Mouse (Mus musculus): ENCODE measurements at regions not wholly inside any gene's neighbourhood (a gene's known extent, or its start where the extent isn't known, plus 50 kb on each side); places are given as distances from the start of the nearest gene placed in this dataset.

DNA sequence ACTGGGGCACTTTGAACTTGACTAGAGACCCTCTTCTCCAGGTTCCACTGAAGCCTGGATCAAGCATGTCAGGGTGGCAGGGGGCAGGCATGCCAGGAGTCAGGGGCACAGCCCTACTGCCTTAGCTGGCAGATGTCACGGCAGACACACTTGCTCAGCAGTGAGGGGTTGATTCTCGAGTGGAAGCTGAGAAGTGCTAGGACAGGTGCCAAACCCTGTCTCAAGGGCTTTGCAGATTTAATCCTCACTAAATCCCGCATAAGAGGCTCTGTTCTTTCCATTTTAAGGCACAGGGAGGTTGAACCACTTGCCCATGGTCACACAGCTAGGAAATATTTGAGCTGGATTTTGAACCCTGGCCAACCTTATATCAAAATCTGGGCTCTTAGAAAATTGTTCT is 223.5 kb upstream of the Mvb12b start:
- ATAC-seq (replicated peaks; ENCODE audit: low FRiP score, poor library complexity, severe bottlenecking), result no peak

DNA sequence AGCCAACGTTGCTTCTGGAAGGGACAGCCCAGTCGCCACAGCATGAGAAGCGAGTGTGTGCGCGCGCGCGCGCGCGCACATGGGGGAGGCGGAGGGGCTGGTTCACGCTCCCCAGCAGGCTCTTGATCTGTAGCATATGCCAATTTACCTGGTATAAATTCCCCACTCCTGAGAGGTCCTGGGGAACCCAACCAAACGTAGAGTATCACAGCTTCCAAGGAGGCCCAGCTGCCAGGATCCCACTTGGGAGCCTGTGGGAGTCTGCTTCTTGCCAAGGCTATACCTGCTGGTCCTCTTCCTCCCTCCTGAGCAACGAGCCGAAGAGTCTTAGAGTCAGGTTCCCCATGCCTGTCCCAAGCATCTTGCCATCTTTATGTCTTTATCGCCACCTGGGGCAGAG is 222.8 kb upstream of the Mvb12b start:
- ATAC-seq (replicated peaks; ENCODE audit: low FRiP score, poor library complexity, severe bottlenecking), result no peak

DNA sequence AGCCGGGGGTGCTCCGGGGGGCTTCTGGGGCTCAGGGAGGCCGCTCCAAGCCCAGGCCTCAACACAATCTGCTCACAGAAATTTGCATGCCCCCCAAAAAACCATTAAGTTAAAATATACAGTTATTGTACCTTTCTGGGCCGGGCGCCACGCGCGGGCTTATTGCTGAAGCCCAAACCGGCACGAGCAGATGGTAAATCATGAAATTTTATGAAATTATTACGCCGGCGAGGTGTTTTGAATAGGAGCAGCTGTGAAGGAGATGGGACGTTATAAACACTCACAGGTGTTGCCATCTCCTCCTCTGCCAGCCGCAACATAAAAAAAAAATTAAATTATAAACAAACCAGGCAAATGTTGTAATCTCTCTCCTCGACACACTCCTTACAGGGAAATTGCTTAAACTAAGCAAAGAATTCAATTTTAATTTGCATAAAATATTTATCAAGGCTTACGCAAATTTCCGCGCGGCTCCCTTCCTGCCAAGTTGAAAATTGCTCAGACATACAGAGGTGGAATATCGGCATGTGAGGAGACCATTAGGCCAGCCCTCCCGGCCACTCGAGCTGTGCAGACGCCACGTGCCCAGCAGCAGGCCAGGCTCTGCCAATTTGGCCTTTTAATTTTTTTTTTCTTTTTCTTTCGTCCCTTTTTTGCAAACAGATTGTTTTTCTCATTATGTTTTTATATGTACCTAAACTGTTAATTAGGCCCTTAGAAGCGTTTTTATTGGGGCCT is 220.0 kb upstream of the Mvb12b start:
- ATAC-seq (replicated peaks; ENCODE audit: low FRiP score, poor library complexity, severe bottlenecking), result no peak

DNA sequence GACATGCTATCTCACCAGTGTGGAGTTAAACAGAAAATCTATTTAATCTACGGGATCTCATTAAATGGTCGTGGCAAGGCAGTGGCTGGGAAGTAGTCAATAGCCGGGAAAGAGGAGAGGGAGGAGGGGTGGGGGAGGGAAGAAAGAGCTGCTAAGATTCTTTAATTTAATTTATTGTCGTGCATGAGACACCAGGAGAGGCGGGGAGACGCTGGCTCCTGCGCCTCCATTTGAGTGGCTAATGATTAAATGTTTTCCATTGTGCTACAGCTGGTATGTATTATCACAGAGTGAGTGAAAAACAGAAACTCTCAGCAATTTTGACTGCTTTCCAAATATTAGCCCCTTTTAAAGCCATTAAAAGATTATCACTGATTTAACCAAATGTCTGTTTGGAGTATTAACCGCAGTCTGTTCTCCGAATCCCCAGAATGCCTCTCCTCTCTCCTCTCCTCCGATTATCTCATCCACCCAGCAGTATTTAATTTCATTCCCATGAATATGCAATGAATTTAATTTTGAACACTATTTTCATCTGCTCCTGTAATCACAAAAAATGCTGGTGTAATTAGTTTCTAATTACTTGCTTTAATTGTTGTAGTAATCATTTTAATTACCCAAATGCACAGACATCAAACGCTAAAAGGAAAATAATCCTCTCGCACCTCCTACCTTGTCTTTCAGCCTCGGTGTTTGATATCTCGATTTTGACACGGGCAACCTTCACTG is 219.3 kb upstream of the Mvb12b start:
- ATAC-seq (replicated peaks; ENCODE audit: low FRiP score, poor library complexity, severe bottlenecking), result no peak

DNA sequence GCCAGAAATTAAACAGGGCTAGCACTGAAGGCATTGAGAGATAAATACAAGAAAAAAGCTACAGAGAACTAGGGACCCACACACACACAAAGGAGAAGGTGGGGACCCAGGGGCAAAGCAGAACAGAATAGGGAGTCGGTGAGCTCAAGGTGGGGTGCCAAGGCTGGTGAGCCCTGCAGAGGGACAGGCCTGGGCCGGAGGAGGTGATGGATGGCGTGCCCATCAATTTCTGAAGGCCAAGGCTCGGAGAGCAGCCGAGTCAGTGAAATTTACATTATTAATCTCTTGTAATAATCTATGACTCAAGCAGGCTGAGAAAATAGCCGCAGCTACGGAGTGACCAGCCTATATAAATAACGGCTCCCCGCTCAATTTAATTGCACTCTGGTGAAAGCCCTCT is 218.5 kb upstream of the Mvb12b start:
- no peak for ATAC-seq (replicated peaks; ENCODE audit: low FRiP score, poor library complexity, severe bottlenecking)

DNA sequence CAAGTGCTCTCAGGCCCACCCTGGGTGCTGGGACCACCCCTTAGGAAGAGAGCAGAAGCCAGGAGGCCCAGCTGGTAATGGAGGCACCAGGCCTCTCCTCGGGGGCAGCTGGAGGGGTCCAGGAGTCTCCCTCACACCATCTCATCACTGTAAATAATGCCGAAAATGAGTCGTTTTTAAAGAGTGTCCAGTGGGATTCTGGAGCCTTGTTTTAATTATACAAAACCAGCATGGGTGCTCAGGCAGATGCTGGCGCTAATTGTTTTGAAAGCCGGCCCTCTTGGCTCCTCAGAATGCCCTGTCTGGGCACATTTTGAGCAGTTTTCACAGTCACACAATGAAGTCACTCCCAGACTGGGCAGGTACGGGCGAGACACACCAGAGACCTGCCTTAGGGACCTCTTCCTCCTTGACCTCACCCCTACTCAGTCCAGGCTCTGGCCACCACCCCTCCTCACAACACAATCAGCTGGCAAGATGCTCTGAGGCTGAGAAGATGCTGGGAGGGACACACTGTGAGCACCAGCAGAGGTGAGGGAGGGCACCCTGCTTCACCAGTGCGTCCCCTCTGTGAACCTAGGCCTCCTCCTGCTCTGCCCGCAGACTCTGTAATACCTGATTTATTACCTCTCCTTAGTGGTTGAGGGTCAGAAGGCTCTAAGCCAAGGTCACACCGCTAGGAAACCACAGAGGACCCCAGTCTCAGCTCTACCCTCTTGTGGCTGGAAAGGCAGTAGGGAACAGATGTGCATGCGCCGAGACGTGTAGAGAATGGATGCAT is 217.7 kb upstream of the Mvb12b start:
- ATAC-seq (replicated peaks; ENCODE audit: low FRiP score, poor library complexity, severe bottlenecking), result no peak

DNA sequence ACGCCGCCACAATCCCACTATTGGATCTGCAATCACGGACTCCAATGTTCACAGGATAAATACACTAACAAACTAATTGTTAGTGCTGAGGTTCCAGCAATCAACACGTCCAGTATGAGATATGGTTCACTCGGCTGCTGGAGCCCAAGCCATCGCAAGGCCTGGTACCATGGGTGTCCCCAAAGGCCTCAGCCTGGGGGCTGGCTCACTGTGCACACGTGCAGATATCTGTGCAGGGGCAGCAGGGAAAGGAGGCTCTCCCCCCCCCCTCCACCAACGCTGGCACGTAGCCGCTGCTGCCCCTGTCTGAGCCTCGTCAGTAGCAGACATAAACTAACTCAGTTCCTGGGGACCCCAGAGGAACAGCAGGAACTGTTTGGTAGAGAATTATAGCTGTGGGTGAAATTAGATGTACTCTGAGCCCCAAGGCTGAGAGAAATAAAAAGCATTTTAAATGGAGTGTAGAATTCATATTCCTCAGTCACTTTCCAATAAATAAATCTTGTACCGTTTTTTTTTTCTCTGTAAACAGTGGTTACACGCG is 210.3 kb upstream of the Mvb12b start:
- no peak for ATAC-seq (replicated peaks; ENCODE audit: low FRiP score, poor library complexity, severe bottlenecking)

DNA sequence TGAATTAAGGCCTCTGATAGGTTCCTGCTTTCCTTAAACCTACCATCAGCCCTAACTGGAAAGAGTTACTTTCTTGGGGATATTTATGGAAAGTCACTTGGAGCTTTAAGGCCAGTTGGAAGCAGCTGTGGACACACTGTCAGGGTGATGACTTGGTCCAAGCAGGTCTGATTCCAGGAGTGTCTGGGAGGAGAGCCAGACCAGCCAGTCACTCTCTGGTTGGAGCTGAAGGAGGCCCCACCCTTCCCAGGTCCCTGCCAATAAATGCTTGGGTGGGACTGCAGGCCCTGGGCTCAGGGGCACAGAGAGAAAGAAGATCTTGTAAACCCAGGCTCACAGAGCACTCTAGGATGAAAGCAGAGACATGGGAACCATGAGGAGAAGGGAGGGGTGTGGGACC is 208.8 kb upstream of the Mvb12b start:
- ATAC-seq (replicated peaks; ENCODE audit: low FRiP score, poor library complexity, severe bottlenecking), result no peak

DNA sequence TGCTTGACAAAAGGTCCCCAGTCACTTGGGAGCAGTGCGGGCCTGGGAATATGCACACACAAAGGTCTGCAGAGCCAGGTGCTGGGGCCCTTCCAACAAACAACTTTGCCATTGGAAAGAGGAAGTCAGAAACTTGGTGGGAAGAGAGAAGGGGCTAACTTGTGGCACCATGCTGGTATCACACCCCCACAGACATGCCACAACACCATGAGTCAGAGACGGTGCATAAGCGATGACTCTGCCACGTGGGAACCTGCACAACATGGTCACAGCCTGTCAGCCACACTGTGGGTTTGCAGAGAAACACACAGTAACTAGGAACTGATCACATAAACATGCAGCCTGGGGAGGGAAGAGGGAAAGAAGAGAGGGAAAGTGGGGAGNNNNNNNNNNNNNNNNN is 201.1 kb upstream of the Mvb12b start:
- no peak for ATAC-seq (replicated peaks; ENCODE audit: low FRiP score, poor library complexity, severe bottlenecking)

DNA sequence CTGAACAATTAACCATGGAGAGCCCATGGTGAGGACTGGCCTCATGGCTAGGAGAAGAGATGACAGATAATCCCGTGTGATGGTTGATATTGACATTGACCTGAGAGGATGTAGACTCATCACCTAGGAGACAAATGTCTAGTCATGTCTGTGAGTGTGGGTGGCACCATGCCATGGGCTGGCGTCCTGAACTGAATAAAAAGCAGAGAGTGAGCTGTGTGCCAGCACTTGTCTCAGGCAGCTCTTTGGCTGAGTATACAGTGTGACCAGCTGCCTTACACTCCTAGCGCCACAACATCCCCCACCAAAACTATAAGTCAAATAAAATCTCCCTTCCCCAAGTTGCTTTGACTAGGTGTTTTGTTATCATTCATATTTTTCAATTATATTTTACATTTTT is 198.4 kb upstream of the Mvb12b start:
- no peak for ATAC-seq (replicated peaks; ENCODE audit: low FRiP score, poor library complexity, severe bottlenecking)

DNA sequence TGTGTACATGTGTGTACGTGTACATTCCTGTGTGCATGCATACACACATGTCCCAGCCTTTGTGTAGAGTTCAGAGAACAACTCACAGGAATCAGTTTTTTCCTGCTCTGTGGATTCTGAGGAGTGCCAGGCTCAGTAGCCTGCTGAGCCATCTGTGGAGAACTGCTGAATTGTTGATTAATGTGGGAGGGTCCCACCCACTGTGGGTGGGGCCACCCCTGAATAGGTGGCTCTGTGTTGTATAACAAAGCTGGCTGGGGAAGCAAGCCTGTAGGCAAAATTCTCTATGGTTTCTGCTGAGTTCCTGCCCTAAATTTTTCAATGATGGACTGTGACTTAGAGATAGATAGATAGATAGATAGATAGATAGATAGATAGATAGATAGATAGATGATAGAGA is 196.8 kb upstream of the Mvb12b start:
- ATAC-seq (replicated peaks; ENCODE audit: low FRiP score, poor library complexity, severe bottlenecking), result no peak

DNA sequence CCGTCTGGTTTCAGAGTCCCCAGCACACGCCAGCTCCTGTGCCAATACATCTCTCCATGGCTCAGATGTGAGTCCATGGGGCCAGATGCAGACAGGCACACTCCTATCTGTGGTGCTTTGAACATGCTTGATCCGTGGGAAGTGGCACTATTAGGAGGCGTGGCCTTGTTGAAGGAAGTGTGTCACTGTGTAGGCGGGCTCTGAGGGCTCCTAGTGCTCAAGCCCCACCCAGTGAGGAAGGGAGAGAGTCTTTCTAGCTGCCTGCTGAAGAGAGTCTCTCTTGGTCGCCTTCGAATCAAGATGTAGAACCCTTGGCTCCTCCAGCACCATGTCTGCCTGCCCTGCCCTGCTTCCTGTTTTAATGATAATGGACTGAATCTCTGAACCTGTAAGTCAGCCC is 194.7 kb upstream of the Mvb12b start:
- ATAC-seq (replicated peaks; ENCODE audit: low FRiP score, poor library complexity, severe bottlenecking), result no peak

DNA sequence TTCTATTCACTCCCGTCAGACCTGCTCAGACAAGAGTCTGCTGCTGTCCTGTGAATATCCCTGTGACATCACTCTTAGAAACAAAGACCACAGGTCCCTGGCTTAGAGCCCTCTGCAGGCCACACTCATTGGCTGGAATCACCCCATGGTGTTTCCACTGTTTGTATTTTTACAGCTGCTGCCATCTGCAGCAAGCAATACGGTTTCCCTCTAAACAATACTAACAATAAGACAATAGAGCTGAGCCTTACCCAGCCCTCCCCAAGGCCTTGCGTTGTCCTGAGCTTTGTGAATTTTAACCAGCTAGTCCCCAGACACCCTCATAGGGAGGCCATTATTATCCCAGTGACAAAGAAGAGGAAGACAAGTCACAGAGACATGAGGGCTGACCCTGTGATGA is 192.4 kb upstream of the Mvb12b start:
- no peak for ATAC-seq (replicated peaks; ENCODE audit: low FRiP score, poor library complexity, severe bottlenecking)

DNA sequence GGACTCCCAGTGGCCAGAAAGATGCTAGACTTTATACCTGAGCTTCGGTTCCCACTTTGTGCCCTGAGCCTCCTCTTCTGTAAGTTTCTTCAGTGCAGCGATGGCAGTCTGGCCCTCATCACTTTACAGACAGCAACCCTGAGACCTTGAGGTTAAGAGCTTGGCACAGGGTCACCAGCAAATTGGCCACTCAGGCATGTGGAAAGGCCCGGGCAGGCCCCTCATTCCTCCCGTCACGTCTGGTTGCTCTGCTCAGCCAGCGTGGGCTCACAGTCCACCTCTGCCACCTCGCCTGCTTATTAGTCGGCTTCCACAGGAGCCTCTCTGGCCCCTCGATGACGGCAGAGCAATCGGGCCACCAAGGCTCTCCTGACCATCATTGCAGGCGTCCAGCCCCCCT is 191.5 kb upstream of the Mvb12b start:
- ATAC-seq (replicated peaks; ENCODE audit: low FRiP score, poor library complexity, severe bottlenecking), result no peak

DNA sequence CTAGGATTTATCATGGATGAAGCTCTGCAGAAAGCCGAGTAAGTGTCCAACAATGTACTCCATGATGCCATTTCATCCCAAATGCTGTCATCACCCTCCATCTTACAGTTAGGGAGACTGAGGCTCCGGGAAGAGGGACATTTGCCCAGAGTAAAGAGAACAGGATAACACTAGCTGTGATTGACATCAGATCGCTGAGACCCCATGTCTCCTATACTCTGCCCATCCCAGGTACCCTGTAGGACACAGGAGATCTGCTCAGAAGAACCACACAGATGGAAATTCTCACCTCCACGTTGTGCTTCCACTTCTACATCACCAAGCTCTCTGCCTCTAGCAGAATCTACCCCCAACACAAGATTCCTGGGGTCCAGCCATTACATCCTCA is 191.1 kb upstream of the Mvb12b start:
- no peak for ATAC-seq (replicated peaks; ENCODE audit: low FRiP score, poor library complexity, severe bottlenecking)

DNA sequence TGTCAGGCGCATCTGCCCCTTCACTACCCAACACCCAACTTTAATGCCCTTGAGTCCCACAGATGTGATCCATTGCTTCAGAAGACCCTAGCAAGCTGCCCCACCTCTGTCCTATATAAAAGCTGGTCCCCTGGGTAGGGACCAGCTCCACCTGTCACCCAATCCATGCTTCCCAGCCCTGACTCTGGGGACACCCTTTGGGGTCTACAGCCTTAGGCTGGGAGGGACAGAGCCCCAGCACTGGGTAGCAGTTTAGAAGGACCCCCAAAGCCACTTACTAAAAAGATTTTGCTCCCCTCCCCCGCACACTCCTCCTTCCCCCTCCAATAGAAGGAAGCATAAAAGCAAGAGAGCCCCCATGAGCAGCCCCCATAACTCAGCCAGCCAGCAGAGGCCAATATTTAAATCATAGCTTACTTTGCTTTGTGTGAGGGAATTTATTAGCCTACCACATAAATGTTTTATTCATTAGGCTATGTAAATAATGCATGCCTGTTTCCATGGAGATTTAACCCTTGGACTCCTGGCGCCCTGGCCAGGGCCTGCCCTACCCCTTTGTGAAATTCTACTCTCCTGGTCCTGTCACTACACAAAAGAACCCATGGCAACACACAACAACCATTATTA is 190.6 kb upstream of the Mvb12b start:
- no peak for ATAC-seq (replicated peaks; ENCODE audit: low FRiP score, poor library complexity, severe bottlenecking)

DNA sequence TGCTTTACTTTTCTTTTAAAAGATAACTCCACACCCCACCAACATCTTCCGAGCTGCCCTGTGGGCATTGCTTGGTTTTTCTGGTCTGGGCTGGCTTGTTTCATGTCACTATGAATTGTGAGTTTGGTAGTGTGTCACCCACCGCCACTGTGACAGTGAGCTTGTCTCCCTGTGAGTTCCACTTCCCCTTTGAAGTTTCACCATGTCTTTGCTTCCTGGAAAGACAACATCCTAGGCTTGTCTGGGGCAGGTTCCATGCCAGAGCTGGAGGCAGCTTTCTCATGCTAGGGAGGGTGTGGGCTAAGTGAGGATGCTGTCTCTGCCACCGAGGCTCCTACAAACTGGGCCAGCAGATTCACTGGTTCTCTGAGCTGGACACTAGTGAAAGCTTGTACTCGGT is 188.6 kb upstream of the Mvb12b start:
- ATAC-seq (replicated peaks; ENCODE audit: low FRiP score, poor library complexity, severe bottlenecking), result no peak

DNA sequence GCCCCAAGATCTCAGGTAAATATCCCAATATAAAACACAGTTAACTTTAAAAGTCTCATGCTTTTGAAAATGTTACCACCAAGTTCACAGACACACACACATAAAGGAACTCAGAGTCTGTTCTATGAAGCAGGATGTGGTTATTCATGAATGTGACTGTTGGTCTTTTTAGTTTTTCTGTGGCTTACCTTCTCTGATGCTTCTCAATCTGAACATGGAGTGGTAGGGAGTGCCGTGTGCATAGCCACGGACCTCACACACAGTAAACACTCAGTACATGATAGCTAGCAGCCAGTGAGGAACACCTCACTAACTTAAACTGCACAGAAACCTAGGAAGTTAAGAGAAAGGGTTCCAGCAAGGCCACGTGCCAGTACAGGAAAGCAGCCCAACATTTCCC is 186.3 kb upstream of the Mvb12b start:
- no peak for ATAC-seq (replicated peaks; ENCODE audit: low FRiP score, poor library complexity, severe bottlenecking)

DNA sequence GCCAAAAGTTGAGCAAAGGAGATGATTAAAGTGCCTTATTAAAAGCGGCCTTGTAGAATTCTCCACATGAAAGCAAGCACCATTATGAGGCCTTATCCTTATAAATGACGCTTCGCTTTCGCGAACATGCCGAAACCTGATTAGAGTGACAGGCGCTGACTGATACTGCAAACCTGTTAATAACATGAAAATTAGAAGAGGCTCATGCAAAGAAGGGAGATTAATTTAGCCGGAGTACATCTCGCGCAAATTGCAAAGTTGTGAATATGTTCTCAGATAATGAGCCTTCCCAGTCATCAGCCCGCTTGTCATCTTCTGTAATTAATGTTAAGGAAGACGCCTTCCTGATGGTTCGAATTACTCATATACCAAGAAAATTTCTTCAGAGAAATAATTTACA is 177.8 kb upstream of the Mvb12b start:
- no peak for ATAC-seq (replicated peaks; ENCODE audit: low FRiP score, poor library complexity, severe bottlenecking)

DNA sequence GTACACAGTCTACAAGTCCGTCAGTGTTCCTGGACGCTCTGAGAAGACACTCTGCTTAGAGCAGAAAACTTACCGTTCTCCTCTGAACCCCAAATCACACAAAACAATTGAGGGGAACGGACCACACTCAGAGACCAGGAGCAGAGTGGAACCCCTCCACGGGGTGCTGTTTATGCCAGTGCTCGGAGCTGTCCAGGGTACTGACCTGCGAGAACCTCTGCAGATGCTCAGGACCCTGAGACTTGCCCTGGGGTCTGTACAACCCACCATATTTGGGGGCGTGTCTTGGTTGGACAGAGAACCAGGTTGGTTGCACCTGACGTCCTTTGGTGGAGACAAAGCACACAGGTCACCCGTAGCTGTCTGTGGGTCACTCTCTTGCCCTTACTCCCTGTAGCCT is 177.3 kb upstream of the Mvb12b start:
- ATAC-seq (replicated peaks; ENCODE audit: low FRiP score, poor library complexity, severe bottlenecking), result no peak
